Mouse (Mus musculus) adipocyte (in vitro differentiated cells): Measurements from ENCODE around the gene Slc26a5.

Source experiments
- DNase-seq: peaks from one replicate; pipeline ENCODE4 v3.0.0-alpha.2; 2016; ENCODE audit warnings: low spot score

The Slc26a5 gene

DNA sequence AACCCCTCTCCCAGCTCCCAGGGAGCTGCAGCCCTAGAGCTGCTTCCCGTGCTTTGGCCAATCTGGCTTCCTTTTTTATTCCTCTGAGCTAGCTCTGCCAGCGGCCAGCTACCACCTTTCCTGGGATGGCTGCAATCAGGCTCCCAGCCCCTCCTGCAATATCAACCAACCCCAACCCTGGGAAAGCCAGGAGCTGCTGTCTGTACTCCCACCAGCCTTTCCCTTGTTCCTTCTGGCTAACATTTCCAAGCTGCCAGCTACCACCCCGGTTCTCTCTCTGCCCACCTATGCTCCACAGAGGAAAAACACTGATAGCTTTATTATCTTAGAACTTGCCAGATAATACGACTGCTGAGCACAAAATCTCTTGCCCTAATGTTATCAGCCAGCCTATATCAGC is 60.6 kb downstream of the Slc26a5 start:
- DNase-seq = no peak

GRCm38 (mm10) chr5:21803691-21804188 is 61.7 kb downstream of the Slc26a5 start:
- no peak for DNase-seq

GRCm38 (mm10) chr5:21802907-21803306 is 62.5 kb downstream of the Slc26a5 start:
- no peak for DNase-seq

DNA sequence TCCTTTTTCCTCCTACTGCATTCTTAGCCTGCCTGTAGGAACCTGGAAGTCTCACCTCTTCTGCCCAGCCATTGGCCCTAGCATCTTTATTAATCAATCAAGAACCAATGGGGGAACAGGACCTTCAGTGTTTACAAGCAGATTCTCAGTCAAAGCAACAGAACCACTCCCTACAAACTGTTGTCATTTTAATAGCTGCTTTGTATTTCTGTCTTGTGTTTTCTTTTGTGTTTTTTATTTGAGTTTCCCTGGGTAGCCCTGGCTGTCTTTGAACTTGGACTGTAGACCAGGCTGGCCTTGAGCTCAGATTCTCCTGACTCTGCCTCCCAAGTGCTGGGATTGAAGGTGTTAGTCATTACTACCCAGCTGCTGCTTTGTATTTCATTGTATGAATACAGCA is 73.2 kb downstream of the Slc26a5 start:
- DNase-seq = no peak

- DNase-seq = no peak
Observed at GRCm38 (mm10) chr5:21789061-21789460, 76.3 kb downstream of the Slc26a5 start.

DNA sequence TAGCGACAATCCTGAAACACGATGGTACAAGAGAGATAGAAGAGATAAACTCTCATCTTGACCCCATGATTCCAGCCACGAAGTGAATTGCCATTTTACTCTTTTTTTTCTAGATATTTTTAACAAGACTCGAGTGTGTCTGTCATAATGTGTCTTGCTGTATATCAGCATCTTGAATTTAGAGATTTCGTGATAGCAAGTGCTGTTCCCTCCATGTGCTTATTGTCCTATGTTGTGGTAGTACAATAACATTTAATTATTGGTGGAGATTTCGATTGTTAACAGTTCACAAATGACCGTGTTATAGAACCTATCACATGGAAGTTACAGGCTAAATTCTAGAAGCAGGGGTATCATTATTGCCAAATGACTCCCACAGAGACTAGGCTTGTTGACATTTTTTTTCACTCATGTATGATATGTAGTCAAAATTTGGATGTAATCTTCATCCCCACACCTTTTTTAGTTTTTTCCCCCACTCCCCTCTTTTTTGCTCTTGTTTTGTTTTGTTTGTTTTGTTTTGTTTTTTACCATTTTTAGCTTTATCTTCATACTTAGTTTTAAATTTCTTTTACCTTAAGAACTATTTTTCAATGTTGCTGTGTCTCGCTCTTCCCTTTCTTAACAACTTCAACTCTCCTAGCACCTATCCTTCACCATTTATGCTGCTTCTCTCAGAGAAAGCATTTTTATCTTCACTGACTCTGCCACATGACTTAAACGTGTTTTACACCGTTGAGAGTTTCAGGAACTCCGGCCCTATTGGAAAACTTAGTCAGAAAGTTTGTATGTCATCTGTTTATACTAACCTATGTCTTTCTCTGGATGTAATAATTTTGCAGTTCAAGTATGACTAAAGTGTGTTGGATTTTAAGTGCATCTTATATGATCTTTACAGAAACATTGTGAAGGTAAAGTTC is 78.0 kb downstream of the Slc26a5 start:
- no peak for DNase-seq

GRCm38 (mm10) chr5:21786258-21787185 is 78.9 kb downstream of the Slc26a5 start:
- DNase-seq = peak; percentile 92

GRCm38 (mm10) chr5:21785776-21786175 is 79.6 kb downstream of the Slc26a5 start:
- DNase-seq = peak; percentile 16

- peak; percentile 92 for DNase-seq
Observed at GRCm38 (mm10) chr5:21785053-21785452, 80.4 kb downstream of the Slc26a5 start, which contains the start of the genes Dnajc2 and Psmc2. TSS of gene Dnajc2 (minus strand) at chr5:21785251. TSS of gene Psmc2 (plus strand) at chr5:21785283.

DNA sequence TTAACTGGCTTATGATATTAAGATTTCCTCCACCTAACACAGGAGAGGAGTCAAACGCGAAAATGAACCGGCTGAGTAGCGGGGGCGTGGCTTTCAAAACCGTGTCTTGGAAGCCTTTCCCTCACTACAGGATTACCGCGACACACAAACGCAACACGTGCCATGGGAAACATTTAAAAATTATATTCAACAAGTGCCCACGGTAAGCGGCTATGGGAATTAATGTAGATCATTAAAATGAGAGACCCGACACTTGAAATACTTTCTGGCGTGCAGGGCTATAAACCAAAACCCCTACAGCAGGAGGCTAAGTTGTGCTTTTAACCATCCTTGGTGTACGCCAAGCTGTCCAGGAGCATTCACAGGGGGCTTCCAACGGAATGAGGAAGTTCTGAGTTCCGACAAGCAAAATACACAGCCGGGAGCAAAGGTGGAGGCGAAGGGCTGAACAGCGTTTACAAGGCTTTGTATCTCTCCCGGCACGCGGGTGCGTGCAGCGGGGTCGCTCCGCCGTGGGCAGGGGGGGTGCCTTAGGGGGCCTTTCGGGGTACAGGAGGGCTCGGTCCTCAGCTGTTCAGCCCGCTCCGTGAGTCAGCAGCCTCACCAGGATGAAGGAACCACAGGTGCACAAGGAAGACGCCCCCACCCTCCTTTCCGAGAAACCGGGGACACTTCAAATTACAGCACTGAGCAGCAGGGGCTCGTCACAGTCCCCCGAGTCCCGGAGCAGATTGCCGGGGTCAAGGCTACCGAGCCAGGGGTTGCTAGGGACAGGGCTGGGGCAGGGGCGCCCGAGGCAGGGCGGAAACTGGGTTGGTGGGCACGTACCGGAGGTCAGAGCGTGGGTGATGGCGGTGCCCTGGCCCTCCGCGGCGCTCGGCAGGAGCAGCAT is 81.0 kb downstream of the Slc26a5 start:
- peak; percentile 41 for DNase-seq

DNA sequence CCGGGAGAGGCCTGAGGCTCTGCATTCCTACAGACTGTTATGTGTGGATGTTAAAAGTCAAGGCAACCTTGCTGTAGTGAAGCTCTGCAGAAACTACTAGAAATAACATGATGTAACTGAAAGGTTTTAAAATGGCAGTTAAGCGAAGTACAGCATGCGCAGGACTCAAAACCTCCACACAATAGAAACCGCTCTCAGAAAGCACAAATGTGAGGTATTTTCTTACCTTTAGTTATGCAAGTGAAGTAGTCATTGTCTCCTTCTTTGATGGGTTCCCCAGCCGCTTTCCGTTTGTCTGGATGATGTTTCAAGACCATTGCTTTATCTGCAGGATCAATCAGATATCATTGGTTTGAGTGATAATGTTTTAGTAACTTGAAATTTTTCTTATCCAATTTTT is 88.9 kb downstream of the Slc26a5 start:
- no peak for DNase-seq

DNA sequence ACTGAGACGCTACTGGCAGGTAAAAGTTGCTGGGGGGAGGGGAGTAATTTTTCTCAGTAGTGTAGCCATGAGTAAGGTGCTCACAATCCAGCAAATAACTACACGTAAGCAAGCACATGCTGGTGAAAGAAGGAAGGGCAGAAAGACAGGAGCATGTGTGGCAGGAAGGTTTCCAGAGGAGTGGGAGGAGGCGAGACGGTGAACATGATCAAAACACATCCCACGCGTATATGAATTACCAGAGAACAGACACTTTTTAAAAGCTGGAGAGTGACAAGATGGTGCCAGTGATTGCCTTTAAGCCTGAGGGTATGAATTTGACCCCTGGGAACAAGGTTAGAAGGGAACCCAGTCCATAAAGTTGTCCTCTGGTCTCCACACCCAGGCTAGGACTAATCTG is 95.6 kb downstream of the Slc26a5 start:
- DNase-seq = no peak

DNA sequence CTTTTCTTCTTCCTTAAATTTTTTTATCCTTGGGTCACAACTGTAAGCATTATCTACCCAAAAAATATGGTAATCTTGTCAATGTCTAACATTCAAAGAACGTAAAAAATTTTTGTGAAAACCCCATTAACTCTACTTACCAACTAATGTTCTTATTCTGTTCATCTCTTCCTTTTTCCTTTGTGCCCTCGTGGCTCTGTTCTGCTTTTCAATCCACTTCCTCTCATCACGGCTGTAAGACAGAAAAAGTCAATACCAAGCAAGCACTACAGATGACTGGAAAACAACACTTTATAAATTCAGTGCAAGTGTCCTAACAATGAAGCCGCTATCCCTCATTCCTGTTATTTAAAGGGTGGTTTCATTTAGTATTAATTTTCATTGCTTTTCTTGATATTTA is 96.9 kb downstream of the Slc26a5 start:
- no peak for DNase-seq
